Mouse (Mus musculus): ENCODE data around the gene Qsox1. TPM values are rescaled to one million over a fixed set of nuclear protein-coding genes. Genes with fewer than 3 reads are reported as not detected.

Qsox1 gene
- polyA plus RNA-seq (2012; rRNA removed): 176 and 181 TPM in 2 replicates

GRCm38 (mm10) chr1:155812581-155813499 is at the start of gene Qsox1:
Gene Qsox1 (minus strand): TSS chr1:155812889.

GRCm38 (mm10) chr1:155751484-155752255 is 61.0 kb downstream of the Qsox1 start, which contains the start of gene Lhx4:
Gene Lhx4 (minus strand): TSS chr1:155751684.

Other genes starting within 250 kb of the Qsox1 start
- gene Lhx4, start 61.2 kb downstream of the Qsox1 start, polyA plus RNA-seq (2012; rRNA removed): 0.02 TPM in 1 of 2 replicates, not detected in the other
- gene Cep350, start 160.4 kb upstream of the Qsox1 start, polyA plus RNA-seq (2012; rRNA removed): 4.0 and 4.2 TPM in 2 replicates
- gene Tor1aip2, start 222.5 kb upstream of the Qsox1 start, polyA plus RNA-seq (2012; rRNA removed): 58.0 and 98.7 TPM in 2 replicates
- 34.3 and 34.7 TPM in 2 replicates for gene Tor1aip1, start 223.6 kb upstream of the Qsox1 start, polyA plus RNA-seq (2012; rRNA removed)

All from ovary, adult 2 months (tissue).